Mouse (Mus musculus): ENCODE data around the gene Irak1. TPM values are rescaled to one million over a fixed set of nuclear protein-coding genes. Genes with fewer than 3 reads are reported as not detected.

Irak1 gene
- total and polyA plus RNA-seq, 2 experiments: 17.0 to 86.7 TPM

- 0% methylated on average over 3 of the region's 3 CpGs for WGBS
- H3K36me3 ChIP-seq (ENCODE audit: control insufficient read depth, insufficient read depth, low read length): peaks cover 3% of the 10 kb centered on the region; the same call in 1 of the 2 replicates
- no peak overlapping the region; the same call in 1 of the 2 replicates for H3K9ac ChIP-seq (ENCODE audit: low read depth, low read length)
- no peak for TF ChIP-seq POLR2A (IDR thresholded peaks at IDR 0.05; ENCODE audit: extremely low read depth, insufficient read depth, low read length)
- TF ChIP-seq CTCF (IDR thresholded peaks at IDR 0.05; ENCODE audit: low read depth, low read length): no peak
- H3K4me3 ChIP-seq (ENCODE audit: insufficient read depth, low read depth, low read length): no peak overlapping the region
- H3K27me3 ChIP-seq (ENCODE audit: control insufficient read depth, insufficient read depth, low read length): no peaks in the 10 kb centered on the region
- H3K79me2 ChIP-seq (ENCODE audit: control insufficient read depth, insufficient read depth, low read length): peaks cover 2% of the 10 kb centered on the region; the same call in 1 of the 2 replicates
- H3K4me1 ChIP-seq (ENCODE audit: control insufficient read depth, insufficient read depth, low read length): peaks cover 6% of the 10 kb centered on the region
- H3K27ac ChIP-seq (replicated peaks; ENCODE audit: insufficient read depth, low read depth, low read length): no peak overlapping the region
- DNase-seq (ENCODE audit: extremely low read depth, low read depth, low spot score): no peak
Observed at GRCm38 (mm10) chrX:73964363-73964762, 59.4 kb downstream of the Irak1 start.

Other genes starting within 250 kb of the Irak1 start
- gene Srpk3, start 249.5 kb downstream of the Irak1 start, total RNA-seq (2014; rRNA removed): 0.27 TPM in 1 of 2 replicates, not detected in the other
- 0.16 and 0.72 TPM in 2 replicates for gene Srpk3, start 249.5 kb downstream of the Irak1 start, polyA plus RNA-seq (2012; rRNA removed)
- gene Idh3g, start 237.0 kb downstream of the Irak1 start, total RNA-seq (2014; rRNA removed): 81.1 and 84.7 TPM in 2 replicates
- 130 and 161 TPM in 2 replicates for gene Idh3g, start 237.0 kb downstream of the Irak1 start, polyA plus RNA-seq (2012; rRNA removed)
- gene Ssr4, start 236.9 kb downstream of the Irak1 start, total RNA-seq (2014; rRNA removed): 179 and 195 TPM in 2 replicates
- 309 and 426 TPM in 2 replicates for gene Ssr4, start 236.9 kb downstream of the Irak1 start, polyA plus RNA-seq (2012; rRNA removed)
- gene Pdzd4, start 198.9 kb downstream of the Irak1 start, total RNA-seq (2014; rRNA removed): 0.09 and 0.20 TPM in 2 replicates
- 0.09 and 0.16 TPM in 2 replicates for gene Pdzd4, start 198.9 kb downstream of the Irak1 start, polyA plus RNA-seq (2012; rRNA removed)
- gene Avpr2, start 131.8 kb downstream of the Irak1 start, total RNA-seq (2014; rRNA removed): not detected in 2 replicates
- gene Avpr2, start 131.8 kb downstream of the Irak1 start, polyA plus RNA-seq (2012; rRNA removed): not detected in 2 replicates
- 0.09 and 0.47 TPM in 2 replicates for gene L1cam, start 127.8 kb downstream of the Irak1 start, total RNA-seq (2014; rRNA removed)
- 0.06 and 0.17 TPM in 2 replicates for gene L1cam, start 127.8 kb downstream of the Irak1 start, polyA plus RNA-seq (2012; rRNA removed)
- gene Arhgap4, start 102.0 kb downstream of the Irak1 start, total RNA-seq (2014; rRNA removed): 3.4 and 3.6 TPM in 2 replicates
- gene Arhgap4, start 102.0 kb downstream of the Irak1 start, polyA plus RNA-seq (2012; rRNA removed): 4.8 and 8.6 TPM in 2 replicates
- 44.6 and 46.8 TPM in 2 replicates for gene Naa10, start 102.0 kb downstream of the Irak1 start, total RNA-seq (2014; rRNA removed)
- 51.7 and 55.9 TPM in 2 replicates for gene Naa10, start 102.0 kb downstream of the Irak1 start, polyA plus RNA-seq (2012; rRNA removed)
- 4.1 and 8.5 TPM in 2 replicates for gene Renbp, start 93.1 kb downstream of the Irak1 start, total RNA-seq (2014; rRNA removed)
- 2.1 and 2.9 TPM in 2 replicates for gene Renbp, start 93.1 kb downstream of the Irak1 start, polyA plus RNA-seq (2012; rRNA removed)
- gene Hcfc1, start 57.6 kb downstream of the Irak1 start, total RNA-seq (2014; rRNA removed): 8.9 and 13.6 TPM in 2 replicates
- 16.5 and 21.6 TPM in 2 replicates for gene Hcfc1, start 57.6 kb downstream of the Irak1 start, polyA plus RNA-seq (2012; rRNA removed)
- not detected in 2 replicates for gene Opn1mw, start 103.5 kb upstream of the Irak1 start, total RNA-seq (2014; rRNA removed)
- not detected in 2 replicates for gene Opn1mw, start 103.5 kb upstream of the Irak1 start, polyA plus RNA-seq (2012; rRNA removed)
- 5.4 and 5.8 TPM in 2 replicates for gene Mecp2, start 111.4 kb upstream of the Irak1 start, total RNA-seq (2014; rRNA removed)
- gene Mecp2, start 111.4 kb upstream of the Irak1 start, polyA plus RNA-seq (2012; rRNA removed): 1.9 and 2.0 TPM in 2 replicates
- not detected in 2 replicates for gene Tex28, start 143.9 kb upstream of the Irak1 start, total RNA-seq (2014; rRNA removed)
- gene Tex28, start 143.9 kb upstream of the Irak1 start, polyA plus RNA-seq (2012; rRNA removed): not detected in 2 replicates
- gene Tktl1, start 153.3 kb upstream of the Irak1 start, total RNA-seq (2014; rRNA removed): under 0.01 TPM in 1 of 2 replicates, not detected in the other
- not detected in 2 replicates for gene Tktl1, start 153.3 kb upstream of the Irak1 start, polyA plus RNA-seq (2012; rRNA removed)
- 34.8 and 47.3 TPM in 2 replicates for gene Flna, start 225.9 kb upstream of the Irak1 start, total RNA-seq (2014; rRNA removed)
- gene Flna, start 225.9 kb upstream of the Irak1 start, polyA plus RNA-seq (2012; rRNA removed): 14.9 and 24.4 TPM in 2 replicates
- 10.2 and 10.3 TPM in 2 replicates for gene Emd, start 230.8 kb upstream of the Irak1 start, total RNA-seq (2014; rRNA removed)
- 32.4 and 38.8 TPM in 2 replicates for gene Emd, start 230.8 kb upstream of the Irak1 start, polyA plus RNA-seq (2012; rRNA removed)
- gene Rpl10, start 246.9 kb upstream of the Irak1 start, total RNA-seq (2014; rRNA removed): 1,181 and 1,274 TPM in 2 replicates
- gene Rpl10, start 246.9 kb upstream of the Irak1 start, polyA plus RNA-seq (2012; rRNA removed): 968 and 1,030 TPM in 2 replicates